Mouse (Mus musculus) ES-E14 (cell line): ENCODE results near the gene Timm17a.

Experiments
- CHD2 ChIP-seq: IDR thresholded peaks from 2 replicates; pipeline ENCODE4 v1.6.1; 2014; ENCODE audit warnings: mild to moderate bottlenecking, low read depth, low read length, inconsistent platforms
- HCFC1 ChIP-seq: IDR thresholded peaks from 2 replicates; pipeline ENCODE4 v1.6.1; 2012; ENCODE audit warnings: low read length, inconsistent platforms, borderline replicate concordance; ENCODE audit not compliant: insufficient read depth
- MAFK ChIP-seq: IDR thresholded peaks from 2 replicates; pipeline ENCODE4 v1.6.1; 2014; ENCODE audit warnings: mild to moderate bottlenecking, low read depth, low read length, inconsistent platforms; ENCODE audit not compliant: insufficient read depth
- ZC3H11A ChIP-seq: IDR thresholded peaks from 2 replicates; pipeline ENCODE4 v1.6.1; 2012; ENCODE audit warnings: low read depth, mild to moderate bottlenecking, inconsistent platforms, low read length, borderline replicate concordance

DNA sequence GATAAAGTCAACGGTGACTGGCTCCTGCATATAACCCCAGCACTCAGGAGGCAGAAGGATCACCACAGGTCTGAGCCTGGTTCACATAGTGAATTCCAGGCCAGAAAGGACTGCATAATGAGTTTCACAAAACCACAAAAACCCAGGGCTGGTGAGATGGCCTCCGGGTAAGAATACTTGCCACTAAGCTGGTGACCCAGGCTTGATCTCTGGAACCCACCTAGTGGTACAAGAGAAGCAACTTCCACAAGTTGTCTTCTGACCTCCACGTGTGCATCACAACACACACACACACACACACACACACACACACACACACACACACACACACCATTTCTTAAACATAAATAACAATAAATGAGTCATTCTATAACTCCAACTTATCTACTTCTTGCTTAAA, 51.2 kb downstream of the Timm17a start:
- TF ChIP-seq ZC3H11A (no peak), HCFC1 (no peak), MAFK (no peak), CHD2 (no peak)
